Mouse (Mus musculus): ENCODE data around the gene Rasgrp2. TPM values are rescaled to one million over a fixed set of nuclear protein-coding genes. Genes with fewer than 3 reads are reported as not detected.
A peak's percentile ranks its signal among the peaks of the same experiment; 100 is the strongest.

Rasgrp2 gene
- total RNA-seq (2015; ENCODE audit: low replicate concordance) (55.4 and 90.1 TPM in 2 replicates), total RNA-seq (2017; ENCODE audit: low replicate concordance) (31.9 and 39.0 TPM in 2 replicates)

- ATAC-seq (replicated peaks; ENCODE audit: low FRiP score, poor library complexity, severe bottlenecking): no peak
Observed at GRCm38 (mm10) chr19:6399285-6400095, at the start of gene Rasgrp2. TSS of gene Rasgrp2 (plus strand) at chr19:6399340.

GRCm38 (mm10) chr19:6351431-6352106, 47.6 kb upstream of the Rasgrp2 start:
- no peak for ATAC-seq (replicated peaks; ENCODE audit: low FRiP score, poor library complexity, severe bottlenecking)

- no peak for ATAC-seq (replicated peaks; ENCODE audit: low FRiP score, poor library complexity, severe bottlenecking)
Observed at GRCm38 (mm10) chr19:6352107-6352505, 47.0 kb upstream of the Rasgrp2 start.

GRCm38 (mm10) chr19:6354030-6354429, 45.1 kb upstream of the Rasgrp2 start:
- ATAC-seq (replicated peaks; ENCODE audit: low FRiP score, poor library complexity, severe bottlenecking): 0 out of 2 replicates have a peak, but pooled peaks have one; percentile 18

- no peak for ATAC-seq (replicated peaks; ENCODE audit: low FRiP score, poor library complexity, severe bottlenecking)
Observed at GRCm38 (mm10) chr19:6361291-6361690, 37.8 kb upstream of the Rasgrp2 start.

GRCm38 (mm10) chr19:6363091-6363410, 36.1 kb upstream of the Rasgrp2 start:
- no peak; the same call in 1 of the 2 replicates for ATAC-seq (replicated peaks; ENCODE audit: low FRiP score, poor library complexity, severe bottlenecking)

GRCm38 (mm10) chr19:6363411-6364240, 35.5 kb upstream of the Rasgrp2 start, which contains the start of gene Sf1:
TSS of gene Sf1 (plus strand) at chr19:6363690.
- peak; percentile 90 for ATAC-seq (replicated peaks; ENCODE audit: low FRiP score, poor library complexity, severe bottlenecking)

GRCm38 (mm10) chr19:6364317-6364725, 34.8 kb upstream of the Rasgrp2 start:
- ATAC-seq (replicated peaks; ENCODE audit: low FRiP score, poor library complexity, severe bottlenecking): peak; percentile 60

- ATAC-seq (replicated peaks; ENCODE audit: low FRiP score, poor library complexity, severe bottlenecking): no peak
Observed at GRCm38 (mm10) chr19:6364842-6365241, 34.3 kb upstream of the Rasgrp2 start.

GRCm38 (mm10) chr19:6370175-6370574, 29.0 kb upstream of the Rasgrp2 start:
- ATAC-seq (replicated peaks; ENCODE audit: low FRiP score, poor library complexity, severe bottlenecking): no peak

GRCm38 (mm10) chr19:6372433-6372832, 26.7 kb upstream of the Rasgrp2 start:
- ATAC-seq (replicated peaks; ENCODE audit: low FRiP score, poor library complexity, severe bottlenecking): no peak

- peak; percentile 72 for ATAC-seq (replicated peaks; ENCODE audit: low FRiP score, poor library complexity, severe bottlenecking)
Observed at GRCm38 (mm10) chr19:6373539-6374400, 25.4 kb upstream of the Rasgrp2 start.

- ATAC-seq (replicated peaks; ENCODE audit: low FRiP score, poor library complexity, severe bottlenecking): no peak
Observed at GRCm38 (mm10) chr19:6374571-6374970, 24.6 kb upstream of the Rasgrp2 start.

- ATAC-seq (replicated peaks; ENCODE audit: low FRiP score, poor library complexity, severe bottlenecking): no peak
Observed at GRCm38 (mm10) chr19:6375423-6376254, 23.5 kb upstream of the Rasgrp2 start.

GRCm38 (mm10) chr19:6376255-6376564, 22.9 kb upstream of the Rasgrp2 start:
- ATAC-seq (replicated peaks; ENCODE audit: low FRiP score, poor library complexity, severe bottlenecking): 0 out of 2 replicates have a peak, but pooled peaks have one; percentile 44

GRCm38 (mm10) chr19:6376643-6377042, 22.5 kb upstream of the Rasgrp2 start:
- ATAC-seq (replicated peaks; ENCODE audit: low FRiP score, poor library complexity, severe bottlenecking): no peak

- no peak for ATAC-seq (replicated peaks; ENCODE audit: low FRiP score, poor library complexity, severe bottlenecking)
Observed at GRCm38 (mm10) chr19:6377327-6378040, 21.7 kb upstream of the Rasgrp2 start.
